Mouse (Mus musculus) left cerebral cortex, adult 2 months (tissue): ENCODE measurements around the gene Col4a2. TPM values are rescaled to one million over a fixed set of nuclear protein-coding genes. Genes with fewer than 3 reads are reported as not detected.

Experiments used
- DNase-seq, 2 experiments: peaks; one replicate each; pipeline ENCODE4 v3.0.0; 2021 to 2022; ENCODE audit warnings: low spot score in 2 of 2, mixed read lengths in 1 of 2; ENCODE audit errors: extremely low spot score in 1 of 2
- H3K27ac ChIP-seq: fragments of 200-600 bp; 2 replicates; pipeline ENCODE4 v1.8.1; 2022
- H3K4me3 ChIP-seq: fragments of 200-600 bp; 2 replicates; pipeline ENCODE4 v1.8.1; 2022
- CTCF ChIP-seq: fragments of 200-600 bp; IDR thresholded peaks from 2 replicates; pipeline ENCODE4 v1.8.1; 2022; ENCODE audit warnings: antibody characterized with exemption, mild to moderate bottlenecking, moderate library complexity
- intact Hi-C: fragments of 180-260 bp; cut with DNase I; formaldehyde crosslinking; loops from one replicate; pipeline ENCODE4 v1.15.1; 2025
- total RNA-seq, 2 experiments: library from RNA; stranded (reverse); gene quantifications; 2 replicates each; pipeline ENCODE4 v1.2.3; 2021

Col4a2 gene
- total RNA-seq, 2 experiments from 2014 or later, result 57.1 to 60.9 TPM

- no peak overlapping the region for H3K4me3 ChIP-seq
- intact Hi-C loops, result no loop called here
- no peak for DNase-seq
- no peak overlapping the region for H3K27ac ChIP-seq
- no peak for TF ChIP-seq CTCF
Measured at GRCm38 (mm10) chr8:11331561-11331960, 19.0 kb downstream of the Col4a2 start.

- H3K27ac ChIP-seq, result no peak overlapping the region
- H3K4me3 ChIP-seq, result no peak overlapping the region
- intact Hi-C loops, result no loop called here
- no peak for TF ChIP-seq CTCF
- DNase-seq, result no peak
Measured at GRCm38 (mm10) chr8:11333746-11334145, 21.1 kb downstream of the Col4a2 start.

- H3K4me3 ChIP-seq, result no peak overlapping the region
- intact Hi-C loops, result no loop called here
- TF ChIP-seq CTCF, result no peak
- no peak overlapping the region for H3K27ac ChIP-seq
- no peak for DNase-seq
Measured at GRCm38 (mm10) chr8:11334493-11334892, 21.9 kb downstream of the Col4a2 start.

- no peak for DNase-seq
- Histone ChIP-seq H3K27ac (no peak overlapping the region), H3K4me3 (no peak overlapping the region)
- TF ChIP-seq CTCF, result no peak
- intact Hi-C loops, result no loop called here
Measured at GRCm38 (mm10) chr8:11335238-11335637, 22.6 kb downstream of the Col4a2 start.

GRCm38 (mm10) chr8:11336346-11336745 lies 23.7 kb downstream of the Col4a2 start:
- TF ChIP-seq CTCF, result no peak
- intact Hi-C loops, result no loop called here
- no peak for DNase-seq

GRCm38 (mm10) chr8:11337642-11338041 lies 25.0 kb downstream of the Col4a2 start:
- no peak overlapping the region for H3K27ac ChIP-seq
- no peak for TF ChIP-seq CTCF
- intact Hi-C loops, result no loop called here

More at GRCm38 (mm10) chr8:11336346-11336745, 23.7 kb downstream of the Col4a2 start:
- no peak overlapping the region for H3K4me3 ChIP-seq
- H3K27ac ChIP-seq, result no peak overlapping the region

GRCm38 (mm10) chr8:11338507-11338906 lies 25.9 kb downstream of the Col4a2 start:
- TF ChIP-seq CTCF, result no peak
- DNase-seq, result no peak
- Histone ChIP-seq H3K27ac (no peak overlapping the region), H3K4me3 (no peak overlapping the region)
- intact Hi-C loops, result no loop called here

More at GRCm38 (mm10) chr8:11337642-11338041, 25.0 kb downstream of the Col4a2 start:
- no peak for DNase-seq
- H3K4me3 ChIP-seq, result no peak overlapping the region

- TF ChIP-seq CTCF, result no peak
- Histone ChIP-seq H3K27ac (no peak overlapping the region), H3K4me3 (no peak overlapping the region)
- DNase-seq, result no peak
- intact Hi-C loops, result no loop called here
Measured at GRCm38 (mm10) chr8:11340310-11341110, 27.9 kb downstream of the Col4a2 start.

- intact Hi-C loops, result no loop called here
- no peak overlapping the region for H3K27ac ChIP-seq
- no peak overlapping the region for H3K4me3 ChIP-seq
- DNase-seq, result no peak
- no peak for TF ChIP-seq CTCF
Measured at GRCm38 (mm10) chr8:11341111-11341566, 28.5 kb downstream of the Col4a2 start.

GRCm38 (mm10) chr8:11344459-11344858 lies 31.9 kb downstream of the Col4a2 start:
- intact Hi-C loops, result no loop called here
- no peak for TF ChIP-seq CTCF
- Histone ChIP-seq H3K4me3 (no peak overlapping the region), H3K27ac (no peak overlapping the region)
- no peak for DNase-seq

- no peak for TF ChIP-seq CTCF
- Histone ChIP-seq H3K4me3 (no peak overlapping the region), H3K27ac (no peak overlapping the region)
- intact Hi-C loops, result no loop called here
- DNase-seq, result no peak
Measured at GRCm38 (mm10) chr8:11346225-11346624, 33.6 kb downstream of the Col4a2 start.

GRCm38 (mm10) chr8:11347699-11348098 lies 35.1 kb downstream of the Col4a2 start:
- no peak for TF ChIP-seq CTCF
- DNase-seq, result no peak
- H3K27ac ChIP-seq, result no peak overlapping the region
- no peak overlapping the region for H3K4me3 ChIP-seq
- intact Hi-C loops, result no loop called here

GRCm38 (mm10) chr8:11348622-11349021 lies 36.0 kb downstream of the Col4a2 start:
- no peak overlapping the region for H3K27ac ChIP-seq
- DNase-seq, result no peak
- TF ChIP-seq CTCF, result no peak
- no peak overlapping the region for H3K4me3 ChIP-seq
- intact Hi-C loops, result no loop called here
